Mouse (Mus musculus) heart, postnatal 25 days (tissue): ENCODE results near the gene Utp4. TPM values are rescaled to one million over a fixed set of nuclear protein-coding genes. Genes with fewer than 3 reads are reported as not detected.
A peak's percentile ranks its signal among the peaks of the same experiment; 100 is the strongest.
"Not testable (repeated sequence)": the region's sequence is repeated elsewhere in the genome, so short reads cannot be mapped to it uniquely, and the experiment has no call there.

ENCODE experiments used
- DNase-seq: peaks from one replicate; pipeline ENCODE4 v3.0.0; 2022; ENCODE audit warnings: low spot score
- intact Hi-C: fragments of 180-260 bp; cut with DNase I; formaldehyde crosslinking; loops from one replicate; pipeline ENCODE4 v1.15.1; 2025
- total RNA-seq, 2 experiments: library from RNA; stranded (reverse); gene quantifications; 2 replicates each; pipeline ENCODE4 v1.2.3; 2021

Gene Utp4
- total RNA-seq: 10 to 100 TPM; 17.7 to 19.1 TPM

- intact Hi-C loops: loop anchor here (5.0 kb wide), 1 partner anchor 44 kb away; the partner anchor contains the start of gene Sntb2
- DNase-seq: peak; percentile 81
Observed at GRCm38 (mm10) chr8:106893481-106894156, at the start of gene Utp4. Gene Utp4 (plus strand): TSS chr8:106893636.

GRCm38 (mm10) chr8:106850034-106850433 lies 43.4 kb upstream of the Utp4 start:
- no peak for DNase-seq
- intact Hi-C loops: no loop called here

- DNase-seq: no peak
- intact Hi-C loops: no loop called here
Observed at GRCm38 (mm10) chr8:106854534-106855241, 38.7 kb upstream of the Utp4 start.

GRCm38 (mm10) chr8:106855242-106855562 lies 38.2 kb upstream of the Utp4 start:
- DNase-seq: no peak
- intact Hi-C loops: no loop called here

GRCm38 (mm10) chr8:106862845-106863244 lies 30.6 kb upstream of the Utp4 start:
- intact Hi-C loops: no loop called here
- no peak for DNase-seq

- intact Hi-C loops: no loop called here
Observed at GRCm38 (mm10) chr8:106865354-106865753, 28.1 kb upstream of the Utp4 start.

GRCm38 (mm10) chr8:106870051-106870450 lies 23.4 kb upstream of the Utp4 start, which contains the start of gene Has3:
Gene Has3 (plus strand): TSS chr8:106870242.
- intact Hi-C loops: loop anchor here (5.0 kb wide), 3 partner anchors 33 to 153 kb away; no protein-coding TSS in a partner anchor
- DNase-seq: no peak

More at GRCm38 (mm10) chr8:106865354-106865753, 28.1 kb upstream of the Utp4 start:
- DNase-seq: no peak

- intact Hi-C loops: loop anchor here (5.0 kb wide), 3 partner anchors 33 to 153 kb away; no protein-coding TSS in a partner anchor
- no peak for DNase-seq
Observed at GRCm38 (mm10) chr8:106870537-106871327, 22.7 kb upstream of the Utp4 start.

- no peak for DNase-seq
- intact Hi-C loops: loop anchor here (5.0 kb wide), 3 partner anchors 34 to 154 kb away; no protein-coding TSS in a partner anchor
Observed at GRCm38 (mm10) chr8:106871328-106871926, 22.0 kb upstream of the Utp4 start.

- peak; percentile 59 for DNase-seq
- intact Hi-C loops: loop anchor here (5.0 kb wide), 3 partner anchors 35 to 155 kb away; no protein-coding TSS in a partner anchor
Observed at GRCm38 (mm10) chr8:106871931-106872371, 21.5 kb upstream of the Utp4 start.

GRCm38 (mm10) chr8:106872454-106873034 lies 20.9 kb upstream of the Utp4 start:
- intact Hi-C loops: loop anchor here (5.0 kb wide), 3 partner anchors 35 to 155 kb away; no protein-coding TSS in a partner anchor
- no peak for DNase-seq

- DNase-seq: no peak
- intact Hi-C loops: no loop called here
Observed at GRCm38 (mm10) chr8:106880121-106880707, 13.2 kb upstream of the Utp4 start.

- intact Hi-C loops, DNase-seq: not testable (repeated sequence)
Observed at GRCm38 (mm10) chr8:106884094-106884493, 9.3 kb upstream of the Utp4 start.

GRCm38 (mm10) chr8:106884826-106885400 lies 8.5 kb upstream of the Utp4 start:
- intact Hi-C loops: loop anchor here (5.0 kb wide), 1 partner anchor 43 kb away; no protein-coding TSS in a partner anchor
- not testable (repeated sequence) for DNase-seq

GRCm38 (mm10) chr8:106887336-106888189 lies 5.9 kb upstream of the Utp4 start:
- intact Hi-C loops: loop anchor here (1.0 to 5.0 kb wide), 3 partner anchors 45 to 189 kb away; no protein-coding TSS in a partner anchor
- DNase-seq: no peak

GRCm38 (mm10) chr8:106888803-106889202 lies 4.6 kb upstream of the Utp4 start:
- no peak for DNase-seq
- intact Hi-C loops: loop anchor here (2.0 to 5.0 kb wide), 2 partner anchors 47 to 190 kb away; no protein-coding TSS in a partner anchor

GRCm38 (mm10) chr8:106892210-106892805 lies 1.1 kb upstream of the Utp4 start:
- intact Hi-C loops: loop anchor here (5.0 kb wide), 1 partner anchor 45 kb away; the partner anchor contains the start of gene Sntb2
- DNase-seq: no peak
